Mouse (Mus musculus) thymus, adult 2 months (tissue): Measurements from ENCODE around the gene Col4a2. TPM values are rescaled to one million over a fixed set of nuclear protein-coding genes. Genes with fewer than 3 reads are reported as not detected.

Experiments
- DNase-seq: peaks from one replicate; pipeline ENCODE4 v3.0.0; 2021
- H3K27ac ChIP-seq: fragments of 200-500 bp; 2 replicates; pipeline ENCODE4 v1.5.1; 2012; ENCODE audit warnings: low read length, control low read depth; ENCODE audit not compliant: control insufficient read depth, insufficient read depth
- H3K27me3 ChIP-seq: fragments of 200-500 bp; 2 replicates; pipeline ENCODE4 v1.6.1; 2012; ENCODE audit warnings: mild to moderate bottlenecking, low read length, moderate library complexity, mixed read lengths; ENCODE audit not compliant: control insufficient read depth, insufficient read depth
- H3K36me3 ChIP-seq: fragments of 200-500 bp; 2 replicates; pipeline ENCODE4 v1.6.1; 2012; ENCODE audit warnings: mild to moderate bottlenecking, low read length, moderate library complexity; ENCODE audit not compliant: control insufficient read depth, insufficient read depth
- H3K4me1 ChIP-seq: fragments of 200-500 bp; replicated peaks from 2 replicates; pipeline ENCODE4 v1.6.1; 2012; ENCODE audit warnings: low read length; ENCODE audit not compliant: control insufficient read depth, insufficient read depth
- H3K4me3 ChIP-seq: fragments of 200-500 bp; 2 replicates; pipeline ENCODE4 v1.5.1; 2012; ENCODE audit warnings: mild to moderate bottlenecking, low read length, control low read depth, moderate library complexity; ENCODE audit not compliant: control insufficient read depth, insufficient read depth
- CTCF ChIP-seq: fragments of 200-500 bp; IDR thresholded peaks from 2 replicates; pipeline ENCODE4 v1.5.1; 2012; ENCODE audit warnings: mild to moderate bottlenecking, control low read depth, low read length, moderate library complexity, borderline replicate concordance; ENCODE audit not compliant: control insufficient read depth, poor library complexity, insufficient read depth; ENCODE audit errors: extremely low read depth
- POLR2A ChIP-seq: fragments of 200-500 bp; IDR thresholded peaks from 2 replicates; pipeline ENCODE4 v1.6.1; 2012; ENCODE audit warnings: mild to moderate bottlenecking, low read length, control low read depth, moderate library complexity; ENCODE audit not compliant: control insufficient read depth, poor library complexity, insufficient read depth; ENCODE audit errors: extremely low read depth
- WGBS: fragments of 180-500 bp; shearing (Covaris S2); methylation state at CpG from one replicate; pipeline ENCODE4 v1.1.7; 2018; 5-methylcytosine and 5-hydroxymethylcytosine counted together
- polyA plus RNA-seq: library from polyadenylated mRNA; depleted of rRNA; stranded (reverse); fragments of >200 nt; gene quantifications from 2 replicates; pipeline ENCODE4 v1.2.3, GENCODE M21; 2012

Gene Col4a2
- polyA plus RNA-seq, 1 experiment = 25.7 TPM

GRCm38 (mm10) chr8:11351355-11351754 lies 38.8 kb downstream of the Col4a2 start:
- H3K36me3 ChIP-seq = no peaks in the 10 kb centered on the region
- 94% methylated on average over 6 of the region's 6 CpGs for WGBS
- TF ChIP-seq CTCF (no peak), POLR2A (no peak)
- no peak overlapping the region for H3K4me3 ChIP-seq
- no peaks in the 10 kb centered on the region for H3K27me3 ChIP-seq
- no peak for DNase-seq
- H3K4me1 ChIP-seq = no peaks in the 10 kb centered on the region
- H3K27ac ChIP-seq = no peak overlapping the region

GRCm38 (mm10) chr8:11352514-11352913 lies 39.9 kb downstream of the Col4a2 start:
- TF ChIP-seq POLR2A (no peak), CTCF (no peak)
- Histone ChIP-seq H3K27ac (no peak overlapping the region), H3K36me3 (no peaks in the 10 kb centered on the region), H3K4me3 (no peak overlapping the region), H3K27me3 (no peaks in the 10 kb centered on the region), H3K4me1 (no peaks in the 10 kb centered on the region)
- WGBS = 42% methylated on average over 11 of the region's 11 CpGs
- no peak for DNase-seq

GRCm38 (mm10) chr8:11354800-11355451 lies 42.3 kb downstream of the Col4a2 start:
- H3K4me1 ChIP-seq = no peaks in the 10 kb centered on the region
- 94% methylated on average over 8 of the region's 8 CpGs for WGBS
- H3K36me3 ChIP-seq = no peaks in the 10 kb centered on the region
- no peak overlapping the region for H3K4me3 ChIP-seq
- no peak overlapping the region for H3K27ac ChIP-seq
- no peak for DNase-seq
- H3K27me3 ChIP-seq = no peaks in the 10 kb centered on the region
- TF ChIP-seq CTCF (no peak), POLR2A (no peak)

GRCm38 (mm10) chr8:11355900-11356299 lies 43.3 kb downstream of the Col4a2 start:
- no peak for DNase-seq
- Histone ChIP-seq H3K27ac (no peak overlapping the region), H3K27me3 (no peaks in the 10 kb centered on the region), H3K4me3 (no peak overlapping the region), H3K36me3 (no peaks in the 10 kb centered on the region), H3K4me1 (no peaks in the 10 kb centered on the region)
- TF ChIP-seq CTCF (no peak), POLR2A (no peak)
- WGBS = 90% methylated on average over 3 of the region's 3 CpGs

GRCm38 (mm10) chr8:11356776-11357175 lies 44.2 kb downstream of the Col4a2 start:
- WGBS = 86% methylated on average over 8 of the region's 8 CpGs
- no peak for DNase-seq
- TF ChIP-seq POLR2A (no peak), CTCF (no peak)
- no peaks in the 10 kb centered on the region for H3K27me3 ChIP-seq
- no peak overlapping the region for H3K27ac ChIP-seq
- no peak overlapping the region for H3K4me3 ChIP-seq
- H3K36me3 ChIP-seq = no peaks in the 10 kb centered on the region
- H3K4me1 ChIP-seq = no peaks in the 10 kb centered on the region

- no peak for DNase-seq
- Histone ChIP-seq H3K36me3 (no peaks in the 10 kb centered on the region), H3K27me3 (no peaks in the 10 kb centered on the region), H3K4me3 (no peak overlapping the region), H3K4me1 (no peaks in the 10 kb centered on the region), H3K27ac (no peak overlapping the region)
- 68% methylated on average over 7 of the region's 7 CpGs for WGBS
- no peak for TF ChIP-seq CTCF
- TF ChIP-seq POLR2A = no peak
Measured at GRCm38 (mm10) chr8:11357921-11358436, 45.4 kb downstream of the Col4a2 start.

GRCm38 (mm10) chr8:11359846-11360245 lies 47.2 kb downstream of the Col4a2 start:
- Histone ChIP-seq H3K27me3 (no peaks in the 10 kb centered on the region), H3K36me3 (no peaks in the 10 kb centered on the region), H3K27ac (no peak overlapping the region), H3K4me1 (no peaks in the 10 kb centered on the region), H3K4me3 (no peak overlapping the region)
- TF ChIP-seq POLR2A (no peak), CTCF (no peak)
- WGBS = 94% methylated on average over 5 of the region's 5 CpGs
- DNase-seq = no peak
